Comparison of ENCODE assay signal across 8 mouse cellular contexts in the genomic region with DNA sequence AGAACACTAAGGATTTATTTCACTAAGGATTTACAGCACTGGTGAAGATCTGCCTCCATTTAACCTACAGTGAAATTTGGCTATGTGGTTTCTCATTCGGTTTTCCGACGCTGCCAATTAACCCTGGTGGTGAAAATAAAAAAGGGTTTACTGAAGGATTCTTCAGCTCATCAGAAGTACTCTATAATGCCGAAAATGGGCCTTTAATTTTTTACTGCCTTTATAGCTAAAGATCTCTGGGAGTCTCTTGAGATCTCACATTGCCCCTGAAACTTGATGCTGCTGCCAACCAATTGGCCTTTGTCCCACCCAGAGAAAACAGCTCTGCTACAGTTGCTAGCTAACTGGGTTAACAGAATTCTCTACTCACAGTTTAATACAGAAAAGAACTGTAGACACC. TPM values are rescaled to one million over a fixed set of nuclear protein-coding genes. Genes with fewer than 3 reads are reported as not detected.
DNase-seq lines count a peak whose midpoint lies in the region; ATAC-seq and TF ChIP-seq lines count a peak whose summit lies in the region.

No protein-coding gene starts in this region.

- no peak for TF ChIP-seq POLR2A in spleen, adult 2 months (IDR thresholded peaks at IDR 0.05; ENCODE audit: low read depth, low read length)
- no peak for TF ChIP-seq POLR2A in kidney, adult 2 months (IDR thresholded peaks at IDR 0.05; ENCODE audit: low read depth, low read length)

- ATAC-seq in midbrain, embryonic 14.5 days (ENCODE audit: low FRiP score, low TSS enrichment), result no peak

- H3K9me3 ChIP-seq in midbrain, embryonic 14.5 days (ENCODE audit: control insufficient read depth, low read length), result no peaks in the 10 kb centered on the region

- WGBS in spleen, adult 2 months, result 0% methylated on average over 4 of the region's 4 CpGs
- 2% methylated on average over 4 of the region's 4 CpGs for WGBS in kidney, adult 2 months
- WGBS in midbrain, embryonic 14.5 days, result 2% methylated on average over 4 of the region's 4 CpGs

- H3K4me3 ChIP-seq in spleen, adult 2 months (ENCODE audit: extremely low read depth, insufficient read depth, insufficient read length), result peak overlapping the region; percentile 42
- no peak overlapping the region for H3K4me3 ChIP-seq in kidney, adult 2 months (ENCODE audit: insufficient read depth, low read depth, low read length)
- peak overlapping the region; percentile 100 for H3K4me3 ChIP-seq in midbrain, embryonic 14.5 days (replicated peaks; ENCODE audit: low read depth, low read length)

- peak overlapping the region; percentile 57 for H3K27ac ChIP-seq in spleen, adult 2 months (ENCODE audit: insufficient read depth, low read length)
- peak overlapping the region; percentile 30; the same call in 1 of the 2 replicates for H3K27ac ChIP-seq in kidney, adult 2 months (ENCODE audit: insufficient read depth, low read depth, low read length)
- H3K27ac ChIP-seq in midbrain, embryonic 14.5 days (replicated peaks; ENCODE audit: low read depth, low read length), result peak overlapping the region; percentile 99

- peak overlapping the region; percentile 96 for H3K9ac ChIP-seq in midbrain, embryonic 14.5 days (replicated peaks; ENCODE audit: low read length)

- no peak for TF ChIP-seq CTCF in spleen, adult 2 months (IDR thresholded peaks at IDR 0.05; ENCODE audit: extremely low read depth, insufficient read depth, insufficient read length, insufficient replicate concordance)
- TF ChIP-seq CTCF in kidney, adult 2 months (conservative IDR thresholded peaks at IDR 0.05; ENCODE audit: insufficient read depth, insufficient read length, low read depth, low read length), result no peak

- H3K4me2 ChIP-seq in midbrain, embryonic 14.5 days (ENCODE audit: low read length), result peak overlapping the region; percentile 66

- peaks cover 17% of the 10 kb centered on the region for H3K36me3 ChIP-seq in spleen, adult 2 months (ENCODE audit: control insufficient read depth, insufficient read depth, low read length)
- H3K36me3 ChIP-seq in kidney, adult 2 months (ENCODE audit: control insufficient read depth, insufficient read depth, low read length), result peaks cover 7% of the 10 kb centered on the region
- H3K36me3 ChIP-seq in midbrain, embryonic 14.5 days (ENCODE audit: control insufficient read depth, insufficient read depth, low read length), result peaks cover 24% of the 10 kb centered on the region

- no peaks in the 10 kb centered on the region for H3K27me3 ChIP-seq in spleen, adult 2 months (ENCODE audit: control insufficient read depth, insufficient read depth, low read length)
- no peaks in the 10 kb centered on the region for H3K27me3 ChIP-seq in kidney, adult 2 months (replicated peaks; ENCODE audit: control insufficient read depth, insufficient read depth, low read length)
- H3K27me3 ChIP-seq in midbrain, embryonic 14.5 days (ENCODE audit: control insufficient read depth, insufficient read depth, low read length), result no peaks in the 10 kb centered on the region

- DNase-seq in adrenal gland, adult 2 months, result peak; percentile 38
- DNase-seq in adrenal gland, adult (ENCODE audit: inconsistent age in 2 of 2, low spot score in 1 of 2), result no peak
- no peak for DNase-seq in spleen, adult 2 months (ENCODE audit: low read depth in 1 of 2, low spot score in 2 of 2)
- DNase-seq in spleen, postnatal 4 days (ENCODE audit: low spot score in 2 of 2), result no peak
- DNase-seq in kidney, adult 2 months, result peak; percentile 70
- no peak for DNase-seq in midbrain, embryonic 14.5 days
- DNase-seq in retina, postnatal 1 day, result no peak
- no peak for DNase-seq in natural killer cell, adult 2 months (ENCODE audit: low spot score in 2 of 2)

- H3K4me1 ChIP-seq in spleen, adult 2 months (ENCODE audit: control insufficient read depth, insufficient read depth, insufficient read length), result peaks cover 5% of the 10 kb centered on the region
- peaks cover 6% of the 10 kb centered on the region for H3K4me1 ChIP-seq in kidney, adult 2 months (ENCODE audit: control insufficient read depth, insufficient read depth, low read length)
- peaks cover 20% of the 10 kb centered on the region for H3K4me1 ChIP-seq in midbrain, embryonic 14.5 days (ENCODE audit: control insufficient read depth, insufficient read depth, low read length)

RNA-seq across cellular contexts. Expression of a gene that starts 40.1 kb away (rescaled TPM):
- under 1 TPM; 0.55 to 0.98 TPM for total RNA-seq in adrenal gland, adult 2 months (2021)
- 0.22 and 0.85 TPM in 2 replicates for polyA plus RNA-seq in adrenal gland, adult 2 months (2012; rRNA removed)
- 0.30 and 0.40 TPM in 2 replicates for polyA plus RNA-seq in spleen, adult 2 months (2012; rRNA removed)
- polyA plus RNA-seq in kidney, adult 2 months (2012; rRNA removed), result 0.18 and 0.36 TPM in 2 replicates
- 54.4 and 63.4 TPM in 2 replicates for polyA plus RNA-seq in midbrain, embryonic 14.5 days (2014; fragmentation: Nextera tagmentation; extraction: Ambion mirVana)

RNA-seq across cellular contexts. Expression of a gene that starts 41.0 kb away (rescaled TPM):
- total RNA-seq in adrenal gland, adult 2 months (2021), result 100 to 1,000 TPM; 165 to 239 TPM
- 205 and 321 TPM in 2 replicates for polyA plus RNA-seq in adrenal gland, adult 2 months (2012; rRNA removed)
- polyA plus RNA-seq in spleen, adult 2 months (2012; rRNA removed), result 64.6 and 174 TPM in 2 replicates
- 32.3 and 53.2 TPM in 2 replicates for polyA plus RNA-seq in kidney, adult 2 months (2012; rRNA removed)
- polyA plus RNA-seq in midbrain, embryonic 14.5 days (2014; fragmentation: Nextera tagmentation; extraction: Ambion mirVana), result 73.5 and 83.2 TPM in 2 replicates

RNA-seq across cellular contexts. Expression of a gene that starts 59.4 kb away (rescaled TPM):
- total RNA-seq in adrenal gland, adult 2 months (2021), result 10 to 100 TPM; 19.5 to 47.0 TPM
- polyA plus RNA-seq in adrenal gland, adult 2 months (2012; rRNA removed), result 63.8 and 85.1 TPM in 2 replicates
- polyA plus RNA-seq in spleen, adult 2 months (2012; rRNA removed), result 1.3 TPM in 2 replicates
- 3.9 and 5.2 TPM in 2 replicates for polyA plus RNA-seq in kidney, adult 2 months (2012; rRNA removed)
- 1.9 and 2.3 TPM in 2 replicates for polyA plus RNA-seq in midbrain, embryonic 14.5 days (2014; fragmentation: Nextera tagmentation; extraction: Ambion mirVana)

Comparison
In these comparisons a context has a peak if more than half of its experiments do, and no peak if none do; other contexts are left out.
1. DNase-seq: peak in adrenal gland, adult 2 months (single experiment) and kidney, adult 2 months (single experiment); none in adrenal gland, adult (0 of 2), spleen, adult 2 months (0 of 2), spleen, postnatal 4 days (0 of 2), midbrain, embryonic 14.5 days (single experiment), retina, postnatal 1 day (single experiment) and natural killer cell, adult 2 months (0 of 2).
2. H3K27ac ChIP-seq: peak in every context shown above with its lines; median percentile 99 in midbrain, embryonic 14.5 days; 57 in spleen, adult 2 months; 30 in kidney, adult 2 months.
3. RNA of a gene that starts 40.1 kb away (polyA plus RNA-seq): 54.4 to 63.4 TPM in midbrain, embryonic 14.5 days; 0.22 to 0.85 TPM in adrenal gland, adult 2 months, 0.18 to 0.36 TPM in kidney, adult 2 months and 0.30 to 0.40 TPM in spleen, adult 2 months; every median in the first group is over 10 times any median in the second.
4. RNA of a gene that starts 59.4 kb away (polyA plus RNA-seq): 63.8 to 85.1 TPM in adrenal gland, adult 2 months; 3.9 to 5.2 TPM in kidney, adult 2 months, 1.9 to 2.3 TPM in midbrain, embryonic 14.5 days and 1.3 TPM in spleen, adult 2 months; every median in the first group is over 10 times any median in the second.